ENCODE assay signal across 21 mouse cellular contexts in genomic region chr1:63572229-63572628, GRCm38 (mm10). TPM values are rescaled to one million over a fixed set of nuclear protein-coding genes. Genes with fewer than 3 reads are reported as not detected.
DNase-seq lines count a peak whose midpoint lies in the region; ATAC-seq and TF ChIP-seq lines count a peak whose summit lies in the region.
"Had no signal": no experiment of that assay in that cellular context is flagged by ENCODE, and none has a peak within 500 bp of the region (broad histone marks: within the 10 kb centered on the region; RNA-seq: fewer than 3 reads in every experiment).

No protein-coding gene starts in this region.

- H3K4me1 ChIP-seq in cerebellum, adult 2 months (ENCODE audit: control insufficient read depth, insufficient read depth, low read length): peaks cover 1% of the 10 kb centered on the region; the same call in 1 of the 2 replicates
- peaks cover 21% of the 10 kb centered on the region for H3K4me1 ChIP-seq in forebrain, embryonic 14.5 days (ENCODE audit: control insufficient read depth, insufficient read depth, low read length)
- peaks cover 4% of the 10 kb centered on the region; the same call in 1 of the 2 replicates for H3K4me1 ChIP-seq in midbrain, postnatal 0 days (ENCODE audit: insufficient read depth, low read length)
- H3K4me1 ChIP-seq in kidney, embryonic 15.5 days: no peaks in the 10 kb centered on the region
- H3K4me1 ChIP-seq: liver, embryonic 15.5 days had no signal

- H3K27me3 ChIP-seq in cerebellum, adult 2 months (ENCODE audit: control insufficient read depth, insufficient read depth, low read length): no peaks in the 10 kb centered on the region
- no peaks in the 10 kb centered on the region for H3K27me3 ChIP-seq in forebrain, embryonic 14.5 days (replicated peaks; ENCODE audit: control insufficient read depth, insufficient read depth, low read length)
- H3K27me3 ChIP-seq in midbrain, postnatal 0 days (ENCODE audit: insufficient read depth, low read length): no peaks in the 10 kb centered on the region
- no peaks in the 10 kb centered on the region for H3K27me3 ChIP-seq in kidney, embryonic 15.5 days
- H3K27me3 ChIP-seq: liver, embryonic 15.5 days had no signal

- peak; percentile 85 for DNase-seq in left cerebral cortex, postnatal 4 days
- DNase-seq in left cerebral cortex, adult 8-10 months (ENCODE audit: low spot score in 2 of 2): no peak
- peak; percentile 69 to 84 for DNase-seq in cerebellum, adult 2 months
- peak; percentile 74 for DNase-seq in forebrain, embryonic 14.5 days (ENCODE audit: low spot score)
- peak; percentile 70 for DNase-seq in midbrain, postnatal 0 days (ENCODE audit: low spot score)
- DNase-seq in lung, postnatal 14 days: no peak
- DNase-seq: adrenal gland, adult 8-10 months; heart, adult 2 months; kidney, adult 9 months; lung, postnatal 36 days; right cerebral cortex, postnatal 4 days; thymus, adult 2 months had no signal

- no peak for TF ChIP-seq POLR2A in cerebellum, adult 2 months (IDR thresholded peaks at IDR 0.05; ENCODE audit: borderline replicate concordance, insufficient read depth, low read length)

- TF ChIP-seq CTCF in cerebellum, adult 2 months (IDR thresholded peaks at IDR 0.05; ENCODE audit: borderline replicate concordance, insufficient read depth, low read depth, low read length): no peak; the same call in 1 of the 2 replicates
- no peak for TF ChIP-seq CTCF in midbrain, postnatal 0 days (IDR thresholded peaks at IDR 0.05)

- no peaks in the 10 kb centered on the region for H3K9me3 ChIP-seq in forebrain, embryonic 14.5 days (replicated peaks; ENCODE audit: control insufficient read depth, low read length)
- no peaks in the 10 kb centered on the region for H3K9me3 ChIP-seq in midbrain, postnatal 0 days (ENCODE audit: low read length)
- H3K9me3 ChIP-seq in kidney, embryonic 15.5 days (replicated peaks): no peaks in the 10 kb centered on the region
- H3K9me3 ChIP-seq: embryonic facial prominence, embryonic 10.5 days; G1E; limb, embryonic 12.5 days; liver, embryonic 15.5 days; midbrain, embryonic 12.5 days had no signal

- H3K27ac ChIP-seq in cerebellum, adult 2 months (ENCODE audit: insufficient read depth, low read length): no peak overlapping the region
- no peak overlapping the region for H3K27ac ChIP-seq in forebrain, embryonic 14.5 days (ENCODE audit: low read depth, low read length)
- no peak overlapping the region; the same call in 1 of the 2 replicates for H3K27ac ChIP-seq in midbrain, postnatal 0 days (ENCODE audit: low read depth, low read length)
- H3K27ac ChIP-seq in kidney, embryonic 15.5 days: no peak overlapping the region
- H3K27ac ChIP-seq: heart, adult 2 months; limb, embryonic 12.5 days; liver, embryonic 15.5 days had no signal

- H3K4me2 ChIP-seq in forebrain, embryonic 14.5 days (ENCODE audit: low read length): no peak overlapping the region
- no peak overlapping the region for H3K4me2 ChIP-seq in midbrain, postnatal 0 days (ENCODE audit: low read depth, low read length, poor library complexity, severe bottlenecking)
- no peak overlapping the region for H3K4me2 ChIP-seq in kidney, embryonic 15.5 days
- H3K4me2 ChIP-seq: limb, embryonic 12.5 days; liver, embryonic 15.5 days had no signal

- H3K9ac ChIP-seq in forebrain, embryonic 14.5 days (ENCODE audit: low read length): no peak overlapping the region
- H3K9ac ChIP-seq in midbrain, postnatal 0 days (replicated peaks; ENCODE audit: low read length, poor library complexity, severe bottlenecking): no peak overlapping the region
- no peak overlapping the region for H3K9ac ChIP-seq in kidney, embryonic 15.5 days
- H3K9ac ChIP-seq: limb, embryonic 12.5 days; liver, embryonic 15.5 days; midbrain, embryonic 12.5 days had no signal

- H3K4me3 ChIP-seq in cerebellum, adult 2 months (replicated peaks; ENCODE audit: insufficient read depth, low read depth, low read length): no peak overlapping the region
- H3K4me3 ChIP-seq in forebrain, embryonic 14.5 days (ENCODE audit: low read depth, low read length): no peak overlapping the region
- H3K4me3 ChIP-seq in midbrain, postnatal 0 days (ENCODE audit: low read depth, low read length): no peak overlapping the region
- no peak overlapping the region for H3K4me3 ChIP-seq in kidney, embryonic 15.5 days (replicated peaks)
- H3K4me3 ChIP-seq: embryonic facial prominence, embryonic 10.5 days; erythroblast, embryonic 14.5 days; heart, adult 2 months; limb, embryonic 12.5 days; liver, embryonic 15.5 days; midbrain, embryonic 12.5 days had no signal

- intact Hi-C loops in left cerebral cortex, postnatal 4 days (cut with DNase I): no loop called here

- WGBS in cerebellum, adult 2 months: 12% methylated on average over 7 of the region's 7 CpGs
- WGBS in forebrain, embryonic 14.5 days: 26% methylated on average over 7 of the region's 7 CpGs
- WGBS in midbrain, postnatal 0 days: 40% methylated on average over 7 of the region's 7 CpGs
- 69% methylated on average over 7 of the region's 7 CpGs for WGBS in kidney, embryonic 15.5 days

- peak; percentile 72 for ATAC-seq in forebrain, embryonic 14.5 days
- ATAC-seq in midbrain, postnatal 0 days (ENCODE audit: low FRiP score): no peak
- no peak for ATAC-seq in kidney, embryonic 15.5 days (replicated peaks; ENCODE audit: low FRiP score)

- H3K36me3 ChIP-seq in forebrain, embryonic 14.5 days (ENCODE audit: control insufficient read depth, insufficient read depth, low read length): no peaks in the 10 kb centered on the region
- H3K36me3 ChIP-seq in midbrain, postnatal 0 days (ENCODE audit: insufficient read depth, low read length): peaks cover 7% of the 10 kb centered on the region; the same call in 1 of the 2 replicates
- H3K36me3 ChIP-seq in kidney, embryonic 15.5 days: no peaks in the 10 kb centered on the region
- H3K36me3 ChIP-seq: embryonic facial prominence, embryonic 10.5 days; G1E; limb, embryonic 12.5 days; liver, embryonic 15.5 days; midbrain, embryonic 12.5 days had no signal

RNA-seq across cellular contexts. Expression of gene Gm39653, which starts 43.5 kb away (rescaled TPM):
- not detected for total RNA-seq in left cerebral cortex, postnatal 4 days (2021)
- not detected for total RNA-seq in left cerebral cortex, adult 8-10 months (2022)
- polyA plus RNA-seq in cerebellum, adult 2 months (2012; rRNA removed): not detected in 2 replicates
- not detected in 2 replicates for polyA plus RNA-seq in forebrain, embryonic 14.5 days (2014; fragmentation: Nextera tagmentation; extraction: Ambion mirVana)
- total RNA-seq in midbrain, postnatal 0 days (2014; rRNA removed): not detected in 2 replicates
- not detected in 2 replicates for polyA plus RNA-seq in midbrain, postnatal 0 days (2015; fragmentation: Nextera tagmentation; extraction: Ambion mirVana)
- polyA plus RNA-seq in kidney, embryonic 15.5 days (2015; fragmentation: Nextera tagmentation; extraction: Ambion mirVana): not detected in 2 replicates
- total RNA-seq: adrenal gland, adult 8-10 months; G1E; heart, adult 2 months had no signal
- polyA plus RNA-seq: embryonic facial prominence, embryonic 10.5 days; erythroblast, embryonic 14.5 days; G1E; heart, adult 2 months; heart, embryonic 16.5 days; limb, embryonic 12.5 days; liver, embryonic 15.5 days; midbrain, embryonic 12.5 days; neural tube, embryonic 11.5 days; thymus, adult 2 months had no signal

Comparison
In these comparisons a context has a peak if more than half of its experiments do, and no peak if none do; other contexts are left out.
1. DNase-seq: peak in left cerebral cortex, postnatal 4 days (single experiment), cerebellum, adult 2 months (2 of 2), forebrain, embryonic 14.5 days (single experiment) and midbrain, postnatal 0 days (single experiment); none in left cerebral cortex, adult 8-10 months (0 of 2) and lung, postnatal 14 days (single experiment).